Mouse (Mus musculus): Measurements from ENCODE around the gene Abcg1. TPM values are rescaled to one million over a fixed set of nuclear protein-coding genes. Genes with fewer than 3 reads are reported as not detected.

Gene Abcg1
- polyA plus RNA-seq, 1 experiment from 2014 or later: 3.4 TPM

DNA sequence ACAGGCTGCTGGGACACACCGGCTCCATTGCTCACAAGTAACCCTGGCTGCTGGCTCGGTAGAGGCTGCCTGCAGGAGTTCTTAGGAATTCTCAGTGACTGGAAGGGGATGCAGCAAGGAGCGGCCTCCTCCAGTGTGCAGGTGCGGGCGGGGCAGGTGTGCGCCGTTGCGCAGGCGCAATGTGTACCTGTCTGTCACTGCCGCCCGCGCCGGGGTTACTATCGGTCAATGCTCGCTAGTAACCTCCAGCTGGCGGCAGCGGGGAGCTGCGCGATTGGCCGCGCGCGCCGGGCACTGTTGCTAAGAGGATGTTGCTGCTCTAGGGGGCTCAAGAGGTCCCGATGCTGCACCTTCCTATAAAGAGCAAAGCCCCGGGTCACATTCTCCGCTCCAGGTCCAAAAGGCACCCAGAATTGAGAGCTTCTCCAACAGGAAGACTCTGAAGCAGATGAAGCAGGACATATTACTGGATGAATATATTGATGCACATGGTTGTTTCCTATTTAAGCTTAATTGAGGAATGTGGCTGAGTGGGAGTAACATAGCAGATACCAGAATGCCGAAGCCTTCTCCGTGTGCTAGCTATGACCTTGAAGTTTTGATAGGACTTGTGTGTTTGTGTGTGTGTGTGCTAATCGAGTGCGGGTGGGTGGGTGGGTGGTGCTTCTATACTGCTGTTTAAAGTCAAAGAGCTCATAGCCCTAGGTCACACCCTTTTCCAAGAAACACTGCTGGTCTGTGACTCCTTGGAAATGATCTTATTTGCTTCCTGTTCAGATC, 16.0 kb downstream of the Abcg1 start:
- Histone ChIP-seq H3K4me2 (replicated peaks; ENCODE audit: low read depth) (peak overlapping the region; percentile 67), H3K9ac (ENCODE audit: low read depth, low read length) (no peak overlapping the region), H3K27me3 (replicated peaks; ENCODE audit: control insufficient read depth, insufficient read depth, low read length) (no peaks in the 10 kb centered on the region), H3K27ac (ENCODE audit: low read depth, low read length) (peak overlapping the region; percentile 37), H3K36me3 (ENCODE audit: control insufficient read depth, insufficient read depth) (no peaks in the 10 kb centered on the region), H3K9me3 (ENCODE audit: control insufficient read depth) (no peaks in the 10 kb centered on the region), H3K4me1 (replicated peaks; ENCODE audit: control insufficient read depth, insufficient read depth, low read length) (peaks cover 10% of the 10 kb centered on the region; the same call in 1 of the 2 replicates), H3K4me3 (ENCODE audit: low read depth, low read length) (peak overlapping the region; percentile 18; the same call in 1 of the 2 replicates)
- TF ChIP-seq CTCF (IDR thresholded peaks at IDR 0.05; ENCODE audit: low read depth): peak; percentile 7; the same call in 1 of the 2 replicates
- WGBS: 3% methylated on average over 31 of the region's 31 CpGs
- ATAC-seq: peak; percentile 92

DNA sequence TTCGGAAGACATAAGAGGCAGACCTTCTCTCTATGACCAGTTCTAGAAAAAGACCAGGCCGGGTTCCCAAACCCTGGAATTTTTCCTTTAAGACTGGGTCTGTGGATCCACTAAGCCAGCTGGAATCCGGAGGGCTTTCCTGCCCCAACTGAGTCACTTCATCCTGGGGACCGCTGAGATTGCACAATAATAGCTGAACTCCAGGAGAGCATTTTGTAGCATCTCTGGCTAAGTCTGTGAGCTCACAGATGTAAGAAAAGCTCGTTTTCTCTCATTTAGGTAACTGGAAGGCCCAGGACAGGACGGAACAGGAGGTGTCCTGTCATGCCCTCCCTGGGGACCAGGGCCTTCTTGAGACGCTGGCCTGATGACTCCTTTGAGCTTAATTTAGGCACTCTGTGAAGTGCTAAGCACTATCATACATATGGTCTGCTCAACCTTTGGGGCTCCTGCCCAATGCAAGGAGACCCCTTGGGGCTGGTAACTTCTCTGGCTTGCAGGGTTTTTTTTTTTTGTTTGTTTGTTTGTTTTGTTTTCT, 16.6 kb downstream of the Abcg1 start:
- WGBS: 30% methylated on average over 7 of the region's 7 CpGs
- no peaks in the 10 kb centered on the region for H3K9me3 ChIP-seq (ENCODE audit: control insufficient read depth)
- peaks cover 10% of the 10 kb centered on the region; the same call in 1 of the 2 replicates for H3K4me1 ChIP-seq (replicated peaks; ENCODE audit: control insufficient read depth, insufficient read depth, low read length)
- no peaks in the 10 kb centered on the region for H3K36me3 ChIP-seq (ENCODE audit: control insufficient read depth, insufficient read depth)
- no peak for ATAC-seq
- no peak overlapping the region for H3K9ac ChIP-seq (ENCODE audit: low read depth, low read length)
- H3K27ac ChIP-seq (ENCODE audit: low read depth, low read length): no peak overlapping the region; the same call in 1 of the 2 replicates
- H3K4me2 ChIP-seq (replicated peaks; ENCODE audit: low read depth): no peak overlapping the region
- TF ChIP-seq CTCF (IDR thresholded peaks at IDR 0.05; ENCODE audit: low read depth): no peak
- H3K27me3 ChIP-seq (replicated peaks; ENCODE audit: control insufficient read depth, insufficient read depth, low read length): no peaks in the 10 kb centered on the region
- no peak overlapping the region for H3K4me3 ChIP-seq (ENCODE audit: low read depth, low read length)

GRCm38 (mm10) chr17:31074666-31075065, 17.2 kb downstream of the Abcg1 start:
- ATAC-seq: no peak
- no peaks in the 10 kb centered on the region for H3K36me3 ChIP-seq (ENCODE audit: control insufficient read depth, insufficient read depth)
- H3K4me2 ChIP-seq (replicated peaks; ENCODE audit: low read depth): no peak overlapping the region
- no peak for TF ChIP-seq CTCF (IDR thresholded peaks at IDR 0.05; ENCODE audit: low read depth)
- 77% methylated on average over 3 of the region's 3 CpGs for WGBS
- peaks cover 12% of the 10 kb centered on the region; the same call in 1 of the 2 replicates for H3K4me1 ChIP-seq (replicated peaks; ENCODE audit: control insufficient read depth, insufficient read depth, low read length)
- no peak overlapping the region for H3K27ac ChIP-seq (ENCODE audit: low read depth, low read length)
- no peaks in the 10 kb centered on the region for H3K9me3 ChIP-seq (ENCODE audit: control insufficient read depth)
- H3K27me3 ChIP-seq (replicated peaks; ENCODE audit: control insufficient read depth, insufficient read depth, low read length): no peaks in the 10 kb centered on the region
- no peak overlapping the region for H3K9ac ChIP-seq (ENCODE audit: low read depth, low read length)
- no peak overlapping the region for H3K4me3 ChIP-seq (ENCODE audit: low read depth, low read length)

- no peak for ATAC-seq
- no peaks in the 10 kb centered on the region for H3K36me3 ChIP-seq (ENCODE audit: control insufficient read depth, insufficient read depth)
- no peaks in the 10 kb centered on the region for H3K27me3 ChIP-seq (replicated peaks; ENCODE audit: control insufficient read depth, insufficient read depth, low read length)
- no peak overlapping the region for H3K27ac ChIP-seq (ENCODE audit: low read depth, low read length)
- no peak for TF ChIP-seq CTCF (IDR thresholded peaks at IDR 0.05; ENCODE audit: low read depth)
- peaks cover 12% of the 10 kb centered on the region; the same call in 1 of the 2 replicates for H3K4me1 ChIP-seq (replicated peaks; ENCODE audit: control insufficient read depth, insufficient read depth, low read length)
- no peaks in the 10 kb centered on the region for H3K9me3 ChIP-seq (ENCODE audit: control insufficient read depth)
- WGBS: 81% methylated on average over 5 of the region's 5 CpGs
- H3K4me3 ChIP-seq (ENCODE audit: low read depth, low read length): no peak overlapping the region
- H3K4me2 ChIP-seq (replicated peaks; ENCODE audit: low read depth): no peak overlapping the region
- no peak overlapping the region for H3K9ac ChIP-seq (ENCODE audit: low read depth, low read length)
These were observed 18.0 kb downstream of the Abcg1 start for GRCm38 (mm10) chr17:31075471-31075870.

DNA sequence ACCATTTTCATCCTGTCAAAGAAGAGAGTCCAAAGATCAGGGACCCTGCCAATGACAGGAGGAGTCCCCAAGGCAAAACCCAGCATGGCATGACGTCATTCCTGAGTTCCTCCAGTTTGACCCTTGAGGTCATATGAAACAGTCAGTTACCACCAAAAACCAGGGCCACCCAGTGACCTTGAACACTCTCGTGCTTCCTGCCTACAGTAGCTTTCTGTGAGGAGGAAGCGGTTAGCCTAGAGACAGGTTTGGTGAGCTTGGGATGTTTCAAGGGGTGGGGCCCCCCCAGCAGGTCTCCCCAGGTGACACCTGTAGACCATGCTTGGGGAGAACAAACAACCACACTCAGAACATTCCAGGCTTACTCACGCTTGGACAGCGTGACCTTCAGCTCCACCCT, 20.1 kb downstream of the Abcg1 start:
- no peaks in the 10 kb centered on the region for H3K9me3 ChIP-seq (ENCODE audit: control insufficient read depth)
- H3K4me1 ChIP-seq (replicated peaks; ENCODE audit: control insufficient read depth, insufficient read depth, low read length): peaks cover 12% of the 10 kb centered on the region; the same call in 1 of the 2 replicates
- TF ChIP-seq CTCF (IDR thresholded peaks at IDR 0.05; ENCODE audit: low read depth): no peak
- WGBS: 47% methylated on average over 5 of the region's 5 CpGs
- H3K27me3 ChIP-seq (replicated peaks; ENCODE audit: control insufficient read depth, insufficient read depth, low read length): no peaks in the 10 kb centered on the region
- no peak overlapping the region for H3K9ac ChIP-seq (ENCODE audit: low read depth, low read length)
- no peak overlapping the region for H3K4me3 ChIP-seq (ENCODE audit: low read depth, low read length)
- no peak overlapping the region for H3K4me2 ChIP-seq (replicated peaks; ENCODE audit: low read depth)
- no peak for ATAC-seq
- no peaks in the 10 kb centered on the region for H3K36me3 ChIP-seq (ENCODE audit: control insufficient read depth, insufficient read depth)
- H3K27ac ChIP-seq (ENCODE audit: low read depth, low read length): no peak overlapping the region

DNA sequence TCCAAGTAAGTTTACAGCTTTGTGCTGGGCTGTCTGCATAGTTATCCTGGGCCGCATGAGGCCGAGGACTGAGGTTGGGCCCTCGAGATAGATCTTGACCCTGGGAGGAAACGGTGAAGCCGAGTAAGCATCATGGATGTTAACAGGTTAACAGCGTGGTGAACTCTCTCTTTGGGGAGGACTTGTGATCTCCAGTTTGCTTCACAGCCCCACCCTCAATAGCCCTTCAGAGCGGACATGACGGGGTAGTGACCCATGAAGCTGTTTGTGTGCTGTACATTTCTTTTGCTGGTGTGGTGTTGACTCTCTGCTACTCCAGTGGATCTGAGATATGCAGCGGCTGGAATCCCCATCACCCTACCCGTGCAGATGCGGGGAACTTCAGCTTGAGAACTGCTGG, 21.1 kb downstream of the Abcg1 start:
- H3K4me3 ChIP-seq (ENCODE audit: low read depth, low read length): no peak overlapping the region
- H3K36me3 ChIP-seq (ENCODE audit: control insufficient read depth, insufficient read depth): no peaks in the 10 kb centered on the region
- no peak overlapping the region for H3K4me2 ChIP-seq (replicated peaks; ENCODE audit: low read depth)
- TF ChIP-seq CTCF (IDR thresholded peaks at IDR 0.05; ENCODE audit: low read depth): no peak
- no peak overlapping the region for H3K9ac ChIP-seq (ENCODE audit: low read depth, low read length)
- 0 out of 2 replicates have a peak, but pooled peaks cover 6% of the 10 kb centered on the region for H3K4me1 ChIP-seq (replicated peaks; ENCODE audit: control insufficient read depth, insufficient read depth, low read length)
- H3K9me3 ChIP-seq (ENCODE audit: control insufficient read depth): no peaks in the 10 kb centered on the region
- no peak overlapping the region for H3K27ac ChIP-seq (ENCODE audit: low read depth, low read length)
- 77% methylated on average over 11 of the region's 11 CpGs for WGBS
- H3K27me3 ChIP-seq (replicated peaks; ENCODE audit: control insufficient read depth, insufficient read depth, low read length): no peaks in the 10 kb centered on the region
- ATAC-seq: no peak

Data from intestine, postnatal 0 days (tissue).